Mouse (Mus musculus) spleen, adult 12 weeks (tissue): Measurements from ENCODE around the gene Pglyrp4.
"Not testable (repeated sequence)": the region's sequence is repeated elsewhere in the genome, so short reads cannot be mapped to it uniquely, and the experiment has no call there.

Experiments
- DNase-seq: peaks from one replicate; pipeline ENCODE4 v3.0.0; 2022; ENCODE audit warnings: low spot score

The Pglyrp4 gene

GRCm38 (mm10) chr3:90726606-90727005 lies at the start of gene Pglyrp4:
Pglyrp4 (plus strand) TSS chr3:90726906.
- DNase-seq: no peak

GRCm38 (mm10) chr3:90678656-90679055 lies 48.0 kb upstream of the Pglyrp4 start:
- DNase-seq: no peak

GRCm38 (mm10) chr3:90683929-90684328 lies 42.8 kb upstream of the Pglyrp4 start:
- no peak for DNase-seq

- DNase-seq: no peak
Measured at GRCm38 (mm10) chr3:90686835-90687234, 39.9 kb upstream of the Pglyrp4 start.

GRCm38 (mm10) chr3:90693496-90693895 lies 33.2 kb upstream of the Pglyrp4 start:
- no peak for DNase-seq

- DNase-seq: no peak
Measured at GRCm38 (mm10) chr3:90695613-90696012, 31.1 kb upstream of the Pglyrp4 start, which contains the start of gene S100a9. S100a9 (minus strand) TSS chr3:90695721.

GRCm38 (mm10) chr3:90702244-90702643 lies 24.5 kb upstream of the Pglyrp4 start:
- DNase-seq: no peak

- DNase-seq: no peak
Measured at GRCm38 (mm10) chr3:90708523-90709202, 18.0 kb upstream of the Pglyrp4 start.

GRCm38 (mm10) chr3:90709591-90710460 lies 16.9 kb upstream of the Pglyrp4 start:
- DNase-seq: peak; percentile 60

GRCm38 (mm10) chr3:90749658-90750057 lies 23.0 kb downstream of the Pglyrp4 start:
- DNase-seq: no peak

- DNase-seq: not testable (repeated sequence)
Measured at GRCm38 (mm10) chr3:90777776-90778175, 51.1 kb downstream of the Pglyrp4 start, which contains the start of gene Gm5849. Gm5849 (minus strand) TSS chr3:90777876.
